Mouse (Mus musculus): ENCODE results near the gene Gm21650.
"Not testable (repeated sequence)": the region's sequence is repeated elsewhere in the genome, so short reads cannot be mapped to it uniquely, and the experiment has no call there.

Gene Gm21650

DNA sequence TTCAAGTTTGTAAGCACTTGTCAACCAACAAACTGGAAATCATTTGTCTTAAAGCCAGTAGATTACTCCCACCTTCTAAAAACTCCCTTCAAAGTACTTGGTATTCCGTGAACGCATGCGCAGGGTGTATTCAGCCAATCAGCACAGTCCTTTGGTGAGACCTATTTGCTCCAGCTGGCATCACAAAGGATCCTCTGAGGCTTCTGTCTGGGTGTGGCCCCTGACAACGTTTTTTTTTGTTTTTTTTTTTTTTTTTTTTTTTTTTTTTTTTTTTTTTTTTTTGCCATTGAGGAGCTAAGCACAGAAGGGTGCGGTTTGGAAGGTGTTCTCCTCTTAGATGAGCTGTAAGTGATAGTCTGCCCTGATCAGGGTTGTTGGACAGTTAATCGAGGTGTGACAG is at the start of gene Gm21650:
Gene Gm21650 (plus strand): TSS at position 301 of the 400 bp plus-strand sequence.
- DNase-seq (ENCODE audit: low read depth): not testable (repeated sequence)

Data from 416B (cell line).